Mouse (Mus musculus): ENCODE measurements around the gene Sf3b5. TPM values are rescaled to one million over a fixed set of nuclear protein-coding genes. Genes with fewer than 3 reads are reported as not detected.
A peak's percentile ranks its signal among the peaks of the same experiment; 100 is the strongest.

Sf3b5 gene
- polyA plus RNA-seq, 1 experiment: 27.8 TPM

- Histone ChIP-seq H3ac (ENCODE audit: control insufficient read depth, insufficient read length) (no peak overlapping the region), H3K4me2 (ENCODE audit: low read depth) (no peak overlapping the region), H3K4me3 (no peak overlapping the region), H3K36me3 (ENCODE audit: control insufficient read depth, insufficient read depth) (no peaks in the 10 kb centered on the region), H3K79me2 (ENCODE audit: control insufficient read depth, insufficient read depth) (no peaks in the 10 kb centered on the region), H3K27me3 (ENCODE audit: control insufficient read depth, insufficient read depth, insufficient read length) (no peaks in the 10 kb centered on the region)
- no peak for TF ChIP-seq MYOG (IDR thresholded peaks at IDR 0.05; ENCODE audit: control insufficient read depth in 1 of 3, insufficient read depth in 1 of 3, insufficient read length in 2 of 3, low read depth in 2 of 3)
- TF ChIP-seq TCF3 (IDR thresholded peaks at IDR 0.05; ENCODE audit: insufficient read length, low read depth): no peak
- TF ChIP-seq CEBPB (IDR thresholded peaks at IDR 0.05; ENCODE audit: insufficient read depth, poor library complexity, severe bottlenecking): no peak
- TF ChIP-seq TCF12 (IDR thresholded peaks at IDR 0.05; ENCODE audit: insufficient read depth, poor library complexity, severe bottlenecking): no peak
- no peak for TF ChIP-seq REST (IDR thresholded peaks at IDR 0.05; ENCODE audit: insufficient read depth, insufficient read length)
- TF ChIP-seq USF1 (IDR thresholded peaks at IDR 0.05; ENCODE audit: low read depth): no peak
- TF ChIP-seq MYOD1 (IDR thresholded peaks at IDR 0.05; ENCODE audit: control insufficient read depth in 1 of 3, insufficient read length in 2 of 3, low read depth in 2 of 3): no peak
- TF ChIP-seq POLR2AphosphoS2 (IDR thresholded peaks at IDR 0.05; ENCODE audit: insufficient read length, low read depth): no peak
- no peak for TF ChIP-seq E2F4 (IDR thresholded peaks at IDR 0.05; ENCODE audit: insufficient read depth)
- no peak for TF ChIP-seq MAX (IDR thresholded peaks at IDR 0.05; ENCODE audit: low read depth)
- TF ChIP-seq POLR2A (IDR thresholded peaks at IDR 0.05; ENCODE audit: insufficient read length, low read depth): no peak
- no peak for TF ChIP-seq SRF (IDR thresholded peaks at IDR 0.05; ENCODE audit: control insufficient read depth, insufficient read length, low read depth)
These were observed 23.1 kb downstream of the Sf3b5 start for GRCm38 (mm10) chr10:13028215-13028614.

- Histone ChIP-seq H3K79me2 (ENCODE audit: control insufficient read depth, insufficient read depth) (no peaks in the 10 kb centered on the region), H3ac (ENCODE audit: control insufficient read depth, insufficient read length) (no peak overlapping the region), H3K4me3 (no peak overlapping the region), H3K27me3 (ENCODE audit: control insufficient read depth, insufficient read depth, insufficient read length) (no peaks in the 10 kb centered on the region), H3K36me3 (ENCODE audit: control insufficient read depth, insufficient read depth) (no peaks in the 10 kb centered on the region), H3K4me2 (ENCODE audit: low read depth) (no peak overlapping the region)
- TF ChIP-seq MAX (IDR thresholded peaks at IDR 0.05; ENCODE audit: low read depth) (no peak), TCF3 (IDR thresholded peaks at IDR 0.05; ENCODE audit: insufficient read length, low read depth) (no peak), MYOD1 (IDR thresholded peaks at IDR 0.05; ENCODE audit: control insufficient read depth in 1 of 3, insufficient read length in 2 of 3, low read depth in 2 of 3) (no peak), CEBPB (IDR thresholded peaks at IDR 0.05; ENCODE audit: insufficient read depth, poor library complexity, severe bottlenecking) (no peak), POLR2A (IDR thresholded peaks at IDR 0.05; ENCODE audit: insufficient read length, low read depth) (no peak), MYOG (IDR thresholded peaks at IDR 0.05; ENCODE audit: control insufficient read depth in 1 of 3, insufficient read depth in 1 of 3, insufficient read length in 2 of 3, low read depth in 2 of 3) (no peak), E2F4 (IDR thresholded peaks at IDR 0.05; ENCODE audit: insufficient read depth) (no peak), SRF (IDR thresholded peaks at IDR 0.05; ENCODE audit: control insufficient read depth, insufficient read length, low read depth) (no peak), TCF12 (IDR thresholded peaks at IDR 0.05; ENCODE audit: insufficient read depth, poor library complexity, severe bottlenecking) (no peak), POLR2AphosphoS2 (IDR thresholded peaks at IDR 0.05; ENCODE audit: insufficient read length, low read depth) (no peak)
These were observed 24.3 kb downstream of the Sf3b5 start for GRCm38 (mm10) chr10:13029416-13029815.

GRCm38 (mm10) chr10:13035270-13035669, 30.1 kb downstream of the Sf3b5 start:
- H3K79me2 ChIP-seq (ENCODE audit: control insufficient read depth, insufficient read depth): no peaks in the 10 kb centered on the region
- no peaks in the 10 kb centered on the region for H3K27me3 ChIP-seq (ENCODE audit: control insufficient read depth, insufficient read depth, insufficient read length)
- H3ac ChIP-seq (ENCODE audit: control insufficient read depth, insufficient read length): no peak overlapping the region
- H3K36me3 ChIP-seq (ENCODE audit: control insufficient read depth, insufficient read depth): no peaks in the 10 kb centered on the region
- H3K4me2 ChIP-seq (ENCODE audit: low read depth): no peak overlapping the region
- TF ChIP-seq USF1 (IDR thresholded peaks at IDR 0.05; ENCODE audit: low read depth) (no peak), CEBPB (IDR thresholded peaks at IDR 0.05; ENCODE audit: insufficient read depth, poor library complexity, severe bottlenecking) (peak; percentile 53; the same call in 1 of the 2 replicates)
- no peak overlapping the region for H3K4me3 ChIP-seq

GRCm38 (mm10) chr10:13039637-13040174, 34.6 kb downstream of the Sf3b5 start:
- Histone ChIP-seq H3K27me3 (ENCODE audit: control insufficient read depth, insufficient read depth, insufficient read length) (peaks cover 3% of the 10 kb centered on the region), H3K4me3 (no peak overlapping the region), H3K4me2 (ENCODE audit: low read depth) (no peak overlapping the region), H3K36me3 (ENCODE audit: control insufficient read depth, insufficient read depth) (no peaks in the 10 kb centered on the region), H3K79me2 (ENCODE audit: control insufficient read depth, insufficient read depth) (no peaks in the 10 kb centered on the region), H3ac (ENCODE audit: control insufficient read depth, insufficient read length) (no peak overlapping the region)
- TF ChIP-seq POLR2AphosphoS2 (IDR thresholded peaks at IDR 0.05; ENCODE audit: insufficient read length, low read depth) (no peak), CEBPB (IDR thresholded peaks at IDR 0.05; ENCODE audit: insufficient read depth, poor library complexity, severe bottlenecking) (no peak), MAX (IDR thresholded peaks at IDR 0.05; ENCODE audit: low read depth) (no peak), TCF3 (IDR thresholded peaks at IDR 0.05; ENCODE audit: insufficient read length, low read depth) (no peak), MYOG (IDR thresholded peaks at IDR 0.05; ENCODE audit: control insufficient read depth in 1 of 3, insufficient read depth in 1 of 3, insufficient read length in 2 of 3, low read depth in 2 of 3) (no peak), REST (IDR thresholded peaks at IDR 0.05; ENCODE audit: insufficient read depth, insufficient read length) (no peak), E2F4 (IDR thresholded peaks at IDR 0.05; ENCODE audit: insufficient read depth) (no peak)

GRCm38 (mm10) chr10:13044659-13045058, 39.5 kb downstream of the Sf3b5 start:
- no peak for TF ChIP-seq POLR2AphosphoS2 (IDR thresholded peaks at IDR 0.05; ENCODE audit: insufficient read length, low read depth)
- TF ChIP-seq MYOG (IDR thresholded peaks at IDR 0.05; ENCODE audit: control insufficient read depth in 1 of 3, insufficient read depth in 1 of 3, insufficient read length in 2 of 3, low read depth in 2 of 3): no peak
- no peak for TF ChIP-seq TCF12 (IDR thresholded peaks at IDR 0.05; ENCODE audit: insufficient read depth, poor library complexity, severe bottlenecking)
- no peak for TF ChIP-seq SRF (IDR thresholded peaks at IDR 0.05; ENCODE audit: control insufficient read depth, insufficient read length, low read depth)
- no peak for TF ChIP-seq MYOD1 (IDR thresholded peaks at IDR 0.05; ENCODE audit: control insufficient read depth in 1 of 3, insufficient read length in 2 of 3, low read depth in 2 of 3)
- no peak for TF ChIP-seq CEBPB (IDR thresholded peaks at IDR 0.05; ENCODE audit: insufficient read depth, poor library complexity, severe bottlenecking)
- no peak for TF ChIP-seq E2F4 (IDR thresholded peaks at IDR 0.05; ENCODE audit: insufficient read depth)
- no peak for TF ChIP-seq USF1 (IDR thresholded peaks at IDR 0.05; ENCODE audit: low read depth)
- TF ChIP-seq REST (IDR thresholded peaks at IDR 0.05; ENCODE audit: insufficient read depth, insufficient read length): no peak
- TF ChIP-seq MAX (IDR thresholded peaks at IDR 0.05; ENCODE audit: low read depth): no peak
- TF ChIP-seq TCF3 (IDR thresholded peaks at IDR 0.05; ENCODE audit: insufficient read length, low read depth): no peak
- TF ChIP-seq POLR2A (IDR thresholded peaks at IDR 0.05; ENCODE audit: insufficient read length, low read depth): no peak
- Histone ChIP-seq H3K4me2 (ENCODE audit: low read depth) (no peak overlapping the region), H3K79me2 (ENCODE audit: control insufficient read depth, insufficient read depth) (no peaks in the 10 kb centered on the region), H3ac (ENCODE audit: control insufficient read depth, insufficient read length) (no peak overlapping the region), H3K36me3 (ENCODE audit: control insufficient read depth, insufficient read depth) (no peaks in the 10 kb centered on the region), H3K27me3 (ENCODE audit: control insufficient read depth, insufficient read depth, insufficient read length) (peaks cover 24% of the 10 kb centered on the region), H3K4me3 (no peak overlapping the region)
